Mouse (Mus musculus): Measurements from ENCODE around the gene Sh2d1a. TPM values are rescaled to one million over a fixed set of nuclear protein-coding genes. Genes with fewer than 3 reads are reported as not detected.

The Sh2d1a gene
- polyA plus RNA-seq (2015; fragmentation: Illumina TruSeq; extraction: RNeasy Lipid Tissue Mini Kit (QIAGEN cat#74804); ENCODE audit: low read depth, low replicate concordance): not detected

DNA sequence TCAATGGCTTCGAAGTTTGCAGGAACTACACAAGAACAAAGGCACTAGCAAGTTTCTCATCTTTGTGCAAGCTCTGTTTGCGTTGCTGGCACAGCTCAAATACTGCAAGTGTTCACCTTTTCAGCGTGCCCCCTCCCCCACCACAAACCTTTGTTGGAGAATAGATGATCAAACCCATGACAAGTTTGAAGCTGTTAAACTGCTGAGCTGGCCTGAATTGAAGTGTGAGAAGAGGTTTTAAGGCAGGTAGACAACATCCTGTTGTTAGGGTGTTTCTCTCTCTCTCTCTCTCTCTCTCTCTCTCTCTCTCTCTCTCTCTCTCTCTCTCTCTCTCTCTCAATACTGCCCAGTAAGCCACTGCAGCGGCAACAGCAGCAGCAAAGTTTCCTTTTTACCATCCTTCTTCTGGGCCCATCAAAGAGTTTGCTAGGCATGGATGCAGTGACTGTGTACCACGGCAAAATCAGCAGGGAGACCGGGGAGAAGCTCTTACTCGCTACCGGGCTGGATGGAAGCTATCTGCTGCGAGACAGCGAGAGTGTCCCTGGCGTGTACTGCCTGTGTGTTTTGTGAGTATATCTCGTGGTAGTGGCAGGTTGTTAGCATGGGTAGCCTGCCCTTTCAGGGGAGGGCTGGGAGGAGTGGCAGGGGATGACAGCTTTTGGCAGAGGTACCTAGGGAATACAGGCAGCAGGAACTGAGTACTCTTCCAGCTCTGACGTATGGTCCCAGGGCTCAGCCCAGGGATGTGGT lies at the start of gene Sh2d1a:
Gene Sh2d1a, plus strand, starts transcription at position 163 of the 753 bp plus-strand sequence.

DNA sequence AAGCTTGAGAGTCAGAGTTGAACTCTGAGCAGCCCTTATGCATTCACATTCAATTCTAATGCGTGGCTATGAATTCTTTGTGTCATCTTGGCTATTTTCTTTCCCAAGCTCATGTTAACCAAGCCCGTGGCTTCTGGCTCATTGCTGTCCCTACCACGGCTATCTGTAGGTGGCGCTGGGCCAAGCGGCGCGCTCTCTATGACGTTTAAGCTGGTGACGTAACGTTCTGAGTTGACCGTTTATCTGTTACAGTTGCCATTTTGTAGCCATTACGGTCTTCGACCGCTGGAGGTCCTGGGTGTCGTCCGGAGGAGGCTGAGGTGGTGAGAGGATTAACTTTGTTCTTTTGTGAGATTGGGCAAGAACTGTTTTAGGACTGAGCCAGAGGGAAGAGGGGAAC lies 12.8 kb upstream of the Sh2d1a start, which contains the start of gene Tex13c2:
Gene Tex13c2, plus strand, starts transcription at position 246 of the 400 bp plus-strand sequence.

Other genes with a start within 250 kb of the Sh2d1a start
- gene Tex13c2, start 12.8 kb upstream of the Sh2d1a start, polyA plus RNA-seq (2015; fragmentation: Illumina TruSeq; extraction: RNeasy Lipid Tissue Mini Kit (QIAGEN cat#74804); ENCODE audit: low read depth, low replicate concordance): not detected